Mouse (Mus musculus): ENCODE measurements around the gene Rhoq. TPM values are rescaled to one million over a fixed set of nuclear protein-coding genes. Genes with fewer than 3 reads are reported as not detected.

Gene Rhoq
- polyA plus RNA-seq, 1 experiment from 2014 or later: 18.2 TPM

- Histone ChIP-seq H3K9ac (no peak overlapping the region), H3K4me3 (no peak overlapping the region), H3K9me3 (peaks cover 4% of the 10 kb centered on the region), H3K27me3 (no peaks in the 10 kb centered on the region), H3K4me2 (no peak overlapping the region), H3K27ac (no peak overlapping the region), H3K36me3 (peaks cover 20% of the 10 kb centered on the region), H3K4me1 (no peaks in the 10 kb centered on the region)
- ATAC-seq (ENCODE audit: insufficient number of reproducible peaks, insufficient read depth, low FRiP score, low TSS enrichment, low read depth): no peak
- 80% methylated on average over 13 of the region's 13 CpGs for WGBS
Measured at GRCm38 (mm10) chr17:87011301-87012019, 48.6 kb downstream of the Rhoq start.

- no peak overlapping the region for H3K9ac ChIP-seq
- no peak overlapping the region for H3K4me3 ChIP-seq
- H3K4me1 ChIP-seq: peaks cover 5% of the 10 kb centered on the region; the same call in 1 of the 2 replicates
- no peak overlapping the region for H3K4me2 ChIP-seq
- H3K9me3 ChIP-seq: peaks cover 4% of the 10 kb centered on the region
- H3K36me3 ChIP-seq: peaks cover 16% of the 10 kb centered on the region
- no peak for ATAC-seq (ENCODE audit: insufficient number of reproducible peaks, insufficient read depth, low FRiP score, low TSS enrichment, low read depth)
- no peaks in the 10 kb centered on the region for H3K27me3 ChIP-seq
- H3K27ac ChIP-seq: no peak overlapping the region
- 85% methylated on average over 5 of the region's 5 CpGs for WGBS
Measured at GRCm38 (mm10) chr17:87019692-87020091, 56.8 kb downstream of the Rhoq start.

GRCm38 (mm10) chr17:87024491-87025242, 61.8 kb downstream of the Rhoq start:
- no peak overlapping the region for H3K27ac ChIP-seq
- H3K4me3 ChIP-seq: peak overlapping the region; percentile 65
- no peaks in the 10 kb centered on the region for H3K27me3 ChIP-seq
- H3K9me3 ChIP-seq: no peaks in the 10 kb centered on the region
- under 1% methylated on average over 53 of the region's 55 CpGs for WGBS
- H3K36me3 ChIP-seq: peaks cover 16% of the 10 kb centered on the region
- H3K4me1 ChIP-seq: peaks cover 11% of the 10 kb centered on the region
- peak overlapping the region; percentile 93 for H3K4me2 ChIP-seq
- peak overlapping the region; percentile 83 for H3K9ac ChIP-seq
- peak; percentile 83 for ATAC-seq (ENCODE audit: insufficient number of reproducible peaks, insufficient read depth, low FRiP score, low TSS enrichment, low read depth)

- 0 out of 2 replicates have a peak within 1 kb of the TSS, but pooled peaks have one; percentile 9 for H3K27ac ChIP-seq
- no peaks in the 10 kb centered on the region for H3K27me3 ChIP-seq
- H3K9ac ChIP-seq: peak within 1 kb of the TSS; percentile 83
- H3K36me3 ChIP-seq: peaks cover 19% of the 10 kb centered on the region
- under 1% methylated on average over 43 of the region's 43 CpGs for WGBS
- H3K4me2 ChIP-seq: peak within 1 kb of the TSS; percentile 93
- peak within 1 kb of the TSS; percentile 65 for H3K4me3 ChIP-seq
- peak; percentile 99 for ATAC-seq (ENCODE audit: insufficient number of reproducible peaks, insufficient read depth, low FRiP score, low TSS enrichment, low read depth)
- no peaks in the 10 kb centered on the region for H3K9me3 ChIP-seq
- H3K4me1 ChIP-seq: peaks cover 11% of the 10 kb centered on the region
Measured at GRCm38 (mm10) chr17:87025269-87025949, 62.5 kb downstream of the Rhoq start, which contains the start of the genes Pigf and Cript. Gene Pigf (minus strand): TSS chr17:87025406. Gene Cript (plus strand): TSS chr17:87025550.

GRCm38 (mm10) chr17:87036141-87037073, 73.5 kb downstream of the Rhoq start:
- Histone ChIP-seq H3K9me3 (no peaks in the 10 kb centered on the region), H3K4me2 (no peak overlapping the region), H3K4me1 (no peaks in the 10 kb centered on the region), H3K4me3 (no peak overlapping the region), H3K27ac (no peak overlapping the region), H3K27me3 (no peaks in the 10 kb centered on the region), H3K36me3 (peaks cover 36% of the 10 kb centered on the region), H3K9ac (no peak overlapping the region)
- WGBS: 55% methylated on average over 10 of the region's 10 CpGs
- no peak for ATAC-seq (ENCODE audit: insufficient number of reproducible peaks, insufficient read depth, low FRiP score, low TSS enrichment, low read depth)

- no peak overlapping the region for H3K27ac ChIP-seq
- WGBS: 83% methylated on average over 5 of the region's 5 CpGs
- H3K9me3 ChIP-seq: no peaks in the 10 kb centered on the region
- H3K27me3 ChIP-seq: no peaks in the 10 kb centered on the region
- H3K4me3 ChIP-seq: no peak overlapping the region
- no peak for ATAC-seq (ENCODE audit: insufficient number of reproducible peaks, insufficient read depth, low FRiP score, low TSS enrichment, low read depth)
- H3K9ac ChIP-seq: no peak overlapping the region
- H3K4me2 ChIP-seq: no peak overlapping the region
- H3K36me3 ChIP-seq: peaks cover 25% of the 10 kb centered on the region
- H3K4me1 ChIP-seq: no peaks in the 10 kb centered on the region
Measured at GRCm38 (mm10) chr17:87038496-87038895, 75.6 kb downstream of the Rhoq start.

GRCm38 (mm10) chr17:87041739-87042138, 78.9 kb downstream of the Rhoq start:
- no peak overlapping the region for H3K27ac ChIP-seq
- H3K4me1 ChIP-seq: no peaks in the 10 kb centered on the region
- no peak overlapping the region for H3K4me2 ChIP-seq
- WGBS: 74% methylated on average over 19 of the region's 19 CpGs
- peaks cover 8% of the 10 kb centered on the region for H3K36me3 ChIP-seq
- ATAC-seq (ENCODE audit: insufficient number of reproducible peaks, insufficient read depth, low FRiP score, low TSS enrichment, low read depth): no peak
- H3K9ac ChIP-seq: no peak overlapping the region
- H3K27me3 ChIP-seq: no peaks in the 10 kb centered on the region
- H3K9me3 ChIP-seq: no peaks in the 10 kb centered on the region
- H3K4me3 ChIP-seq: no peak overlapping the region

- peak; percentile 75; the same call in 1 of the 2 replicates for ATAC-seq (ENCODE audit: insufficient number of reproducible peaks, insufficient read depth, low FRiP score, low TSS enrichment, low read depth)
- no peak overlapping the region for H3K4me3 ChIP-seq
- no peaks in the 10 kb centered on the region for H3K9me3 ChIP-seq
- no peaks in the 10 kb centered on the region for H3K27me3 ChIP-seq
- under 1% methylated on average over 15 of the region's 15 CpGs for WGBS
- H3K4me2 ChIP-seq: peak overlapping the region; percentile 39
- peak overlapping the region; percentile 71 for H3K27ac ChIP-seq
- no peaks in the 10 kb centered on the region for H3K4me1 ChIP-seq
- H3K9ac ChIP-seq: no peak overlapping the region
- no peaks in the 10 kb centered on the region for H3K36me3 ChIP-seq
Measured at GRCm38 (mm10) chr17:87044364-87044763, 81.5 kb downstream of the Rhoq start.

GRCm38 (mm10) chr17:87044796-87045195, 81.9 kb downstream of the Rhoq start:
- no peak overlapping the region for H3K9ac ChIP-seq
- no peak overlapping the region for H3K4me3 ChIP-seq
- no peaks in the 10 kb centered on the region for H3K27me3 ChIP-seq
- H3K9me3 ChIP-seq: no peaks in the 10 kb centered on the region
- H3K27ac ChIP-seq: no peak overlapping the region
- 84% methylated on average over 8 of the region's 8 CpGs for WGBS
- H3K4me2 ChIP-seq: no peak overlapping the region
- H3K4me1 ChIP-seq: peaks cover 4% of the 10 kb centered on the region; the same call in 1 of the 2 replicates
- H3K36me3 ChIP-seq: no peaks in the 10 kb centered on the region
- no peak for ATAC-seq (ENCODE audit: insufficient number of reproducible peaks, insufficient read depth, low FRiP score, low TSS enrichment, low read depth)
